Mouse (Mus musculus): Measurements from ENCODE around the gene Onecut1. TPM values are rescaled to one million over a fixed set of nuclear protein-coding genes. Genes with fewer than 3 reads are reported as not detected.

Gene Onecut1
- polyA plus RNA-seq, 1 experiment from 2014 or later: not detected

DNA sequence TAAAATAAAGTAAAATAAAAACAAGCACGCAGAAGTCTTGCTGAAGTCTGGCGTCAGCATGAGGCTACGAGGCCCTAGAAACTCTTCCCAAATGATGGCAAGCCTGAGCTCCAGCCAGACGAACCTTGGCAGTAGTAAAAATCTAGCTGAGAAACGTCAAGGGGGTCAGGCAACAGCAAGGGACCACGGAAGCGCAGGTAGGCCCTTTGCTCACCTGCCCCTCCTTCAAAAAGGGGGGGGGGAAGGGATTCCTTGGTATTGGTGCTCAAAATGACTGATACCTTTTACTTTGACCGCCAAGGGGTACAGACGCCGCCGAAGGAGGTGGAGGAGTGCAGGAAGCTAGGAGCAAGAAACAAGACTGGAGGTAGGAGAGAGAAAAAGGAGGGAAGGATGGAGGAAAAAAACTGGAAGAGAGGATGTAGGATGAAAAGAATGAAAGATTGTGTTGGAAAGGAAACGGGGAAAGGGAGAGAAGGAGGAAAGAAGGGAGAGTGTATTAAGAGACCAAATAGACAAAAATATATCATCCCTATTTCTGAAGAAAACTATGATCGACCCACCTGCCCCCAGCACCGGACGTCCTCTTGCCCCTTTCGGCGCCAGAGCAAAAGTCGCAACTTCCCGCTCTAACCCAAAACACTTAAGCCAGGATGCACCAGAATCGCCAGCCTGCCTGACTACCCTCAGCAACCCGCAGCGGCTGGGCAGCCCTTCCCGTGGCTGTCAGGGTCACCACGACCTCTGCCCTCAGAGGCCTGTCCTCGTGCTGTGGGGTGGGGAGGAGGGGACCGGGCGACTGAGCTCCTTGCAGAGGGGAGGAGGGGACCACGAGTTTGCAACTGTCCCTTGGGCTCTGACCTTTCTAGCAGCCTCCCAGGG is 8.3 kb upstream of the Onecut1 start:
- DNase-seq (ENCODE audit: low spot score): no peak
- no peak for ATAC-seq (replicated peaks; ENCODE audit: low FRiP score, low read depth)
- peaks cover 95% of the 10 kb centered on the region for H3K27me3 ChIP-seq (ENCODE audit: insufficient read depth, low read length)
- TF ChIP-seq CTCF (IDR thresholded peaks at IDR 0.05; ENCODE audit: low read depth): no peak
- H3K36me3 ChIP-seq (ENCODE audit: insufficient read depth, low read length): no peaks in the 10 kb centered on the region
- no peak overlapping the region for H3K4me2 ChIP-seq (ENCODE audit: low read length)
- H3K4me3 ChIP-seq (replicated peaks; ENCODE audit: low read depth, low read length): no peak overlapping the region
- H3K9me3 ChIP-seq (replicated peaks; ENCODE audit: low read length): no peaks in the 10 kb centered on the region
- peaks cover 4% of the 10 kb centered on the region; the same call in 1 of the 2 replicates for H3K4me1 ChIP-seq (replicated peaks; ENCODE audit: insufficient read depth, low read length)
- H3K27ac ChIP-seq: no peak overlapping the region
- 1% methylated on average over 28 of the region's 28 CpGs for WGBS
- H3K9ac ChIP-seq (ENCODE audit: low read depth, low read length): no peak overlapping the region

DNA sequence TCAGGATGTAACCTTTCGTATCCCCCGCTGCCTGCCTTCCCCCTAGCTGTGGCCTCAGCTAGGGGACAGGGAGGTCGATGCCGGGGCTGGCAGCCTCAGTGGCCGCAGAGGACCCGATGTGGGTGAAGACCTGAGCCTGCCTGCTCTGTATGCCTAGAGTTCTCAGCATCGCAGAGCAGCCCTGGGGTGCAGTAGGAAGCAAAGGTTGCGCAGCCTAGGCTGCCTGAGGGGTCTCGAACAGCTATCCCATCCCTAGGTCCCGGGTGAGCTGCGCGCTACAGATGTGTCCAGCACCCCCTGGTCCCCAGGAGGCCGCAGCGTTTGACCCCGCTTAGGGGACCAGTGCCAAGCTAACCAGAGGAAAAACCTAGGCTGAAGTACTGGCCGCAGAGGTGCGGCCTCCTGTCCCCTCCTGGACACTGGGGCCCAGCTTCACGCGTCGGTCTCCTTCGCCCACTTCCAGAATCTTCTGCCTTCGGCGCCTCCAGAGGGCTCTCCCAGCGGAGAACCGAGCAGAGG is 7.6 kb upstream of the Onecut1 start:
- no peak overlapping the region for H3K4me3 ChIP-seq (replicated peaks; ENCODE audit: low read depth, low read length)
- ATAC-seq (replicated peaks; ENCODE audit: low FRiP score, low read depth): no peak
- peaks cover 3% of the 10 kb centered on the region; the same call in 1 of the 2 replicates for H3K4me1 ChIP-seq (replicated peaks; ENCODE audit: insufficient read depth, low read length)
- WGBS: 2% methylated on average over 25 of the region's 25 CpGs
- H3K9me3 ChIP-seq (replicated peaks; ENCODE audit: low read length): no peaks in the 10 kb centered on the region
- no peak for DNase-seq (ENCODE audit: low spot score)
- no peak overlapping the region for H3K9ac ChIP-seq (ENCODE audit: low read depth, low read length)
- no peak overlapping the region for H3K27ac ChIP-seq
- TF ChIP-seq CTCF (IDR thresholded peaks at IDR 0.05; ENCODE audit: low read depth): no peak
- peaks cover 95% of the 10 kb centered on the region for H3K27me3 ChIP-seq (ENCODE audit: insufficient read depth, low read length)
- H3K36me3 ChIP-seq (ENCODE audit: insufficient read depth, low read length): no peaks in the 10 kb centered on the region
- H3K4me2 ChIP-seq (ENCODE audit: low read length): no peak overlapping the region

DNA sequence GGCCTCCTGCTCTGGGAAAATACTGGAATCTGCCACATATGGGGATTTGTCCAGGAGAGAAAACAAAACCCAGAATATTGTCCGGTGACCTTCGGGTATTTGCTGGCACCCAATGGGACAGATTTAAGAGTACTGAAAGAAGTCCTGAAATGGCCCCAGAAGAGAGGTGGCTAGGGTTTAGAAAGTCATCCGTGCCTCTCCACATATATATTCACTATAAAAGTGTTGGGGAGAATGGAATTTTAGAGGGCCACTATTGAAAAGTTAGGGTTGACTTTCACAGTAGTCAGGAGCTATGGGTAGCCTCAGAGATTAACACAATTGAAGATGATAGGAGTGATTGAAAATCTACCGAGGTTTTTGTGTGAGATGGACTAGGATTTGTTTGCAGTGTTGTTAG is 6.3 kb upstream of the Onecut1 start:
- no peak for TF ChIP-seq CTCF (IDR thresholded peaks at IDR 0.05; ENCODE audit: low read depth)
- DNase-seq (ENCODE audit: low spot score) (no peak), ATAC-seq (replicated peaks; ENCODE audit: low FRiP score, low read depth) (no peak)
- Histone ChIP-seq H3K27ac (no peak overlapping the region), H3K27me3 (ENCODE audit: insufficient read depth, low read length) (peaks cover 93% of the 10 kb centered on the region), H3K9me3 (replicated peaks; ENCODE audit: low read length) (no peaks in the 10 kb centered on the region), H3K36me3 (ENCODE audit: insufficient read depth, low read length) (no peaks in the 10 kb centered on the region), H3K9ac (ENCODE audit: low read depth, low read length) (no peak overlapping the region), H3K4me2 (ENCODE audit: low read length) (no peak overlapping the region), H3K4me1 (replicated peaks; ENCODE audit: insufficient read depth, low read length) (no peaks in the 10 kb centered on the region), H3K4me3 (replicated peaks; ENCODE audit: low read depth, low read length) (no peak overlapping the region)
- WGBS: 5% methylated on average over 4 of the region's 4 CpGs

DNA sequence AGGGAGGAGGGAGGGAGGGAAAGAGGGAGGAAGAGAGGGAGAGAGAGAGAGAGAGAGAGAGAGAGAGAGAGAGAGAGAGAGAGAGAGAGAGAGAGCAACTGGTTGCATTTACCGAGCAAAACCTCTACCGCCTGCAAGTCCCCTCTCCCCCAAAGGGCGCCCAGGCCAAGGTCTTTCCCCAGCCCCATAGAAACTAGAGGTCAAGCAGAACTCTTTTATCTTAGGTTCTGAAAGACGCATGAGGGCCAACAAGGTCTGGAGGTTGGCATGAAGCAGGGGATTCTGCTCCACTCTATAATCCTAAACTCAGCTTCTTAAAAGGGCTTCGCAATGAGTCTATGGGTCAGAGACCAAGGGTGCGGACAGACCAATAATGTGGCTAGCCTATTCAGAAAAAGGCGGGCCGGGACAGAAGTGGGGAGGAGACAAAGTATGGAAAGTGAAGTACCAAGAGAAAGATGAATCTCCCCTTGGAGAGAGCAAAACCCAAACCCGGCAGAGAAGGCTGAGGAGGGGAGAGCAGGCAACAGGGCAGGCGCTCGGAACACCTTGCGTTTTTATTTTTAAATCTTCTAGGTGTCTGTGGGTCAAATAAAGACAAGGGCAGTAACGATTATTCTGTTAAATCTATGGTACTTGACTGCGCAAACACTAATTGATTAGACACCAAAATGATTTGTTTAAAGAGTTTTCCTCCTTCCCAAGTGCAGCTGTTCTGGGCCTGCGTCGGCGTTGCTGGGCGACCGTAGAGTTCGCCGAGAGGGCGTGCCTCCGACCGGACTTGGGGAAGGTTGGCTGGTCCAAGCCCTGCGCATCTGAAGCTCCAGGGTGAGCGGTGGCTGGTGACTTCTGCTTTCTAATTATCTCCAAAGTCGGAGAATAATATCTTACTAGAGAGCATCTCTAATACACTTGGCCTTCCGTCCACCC is 4.9 kb upstream of the Onecut1 start:
- H3K27me3 ChIP-seq (ENCODE audit: insufficient read depth, low read length): peaks cover 93% of the 10 kb centered on the region
- no peak overlapping the region for H3K9ac ChIP-seq (ENCODE audit: low read depth, low read length)
- TF ChIP-seq CTCF (IDR thresholded peaks at IDR 0.05; ENCODE audit: low read depth): no peak
- DNase-seq (ENCODE audit: low spot score) (no peak), ATAC-seq (replicated peaks; ENCODE audit: low FRiP score, low read depth) (no peak)
- no peaks in the 10 kb centered on the region for H3K9me3 ChIP-seq (replicated peaks; ENCODE audit: low read length)
- H3K4me1 ChIP-seq (replicated peaks; ENCODE audit: insufficient read depth, low read length): 0 out of 2 replicates have a peak, but pooled peaks cover 6% of the 10 kb centered on the region
- no peak overlapping the region for H3K27ac ChIP-seq
- H3K4me3 ChIP-seq (replicated peaks; ENCODE audit: low read depth, low read length): no peak overlapping the region
- H3K36me3 ChIP-seq (ENCODE audit: insufficient read depth, low read length): no peaks in the 10 kb centered on the region
- WGBS: 1% methylated on average over 28 of the region's 28 CpGs
- no peak overlapping the region for H3K4me2 ChIP-seq (ENCODE audit: low read length)

DNA sequence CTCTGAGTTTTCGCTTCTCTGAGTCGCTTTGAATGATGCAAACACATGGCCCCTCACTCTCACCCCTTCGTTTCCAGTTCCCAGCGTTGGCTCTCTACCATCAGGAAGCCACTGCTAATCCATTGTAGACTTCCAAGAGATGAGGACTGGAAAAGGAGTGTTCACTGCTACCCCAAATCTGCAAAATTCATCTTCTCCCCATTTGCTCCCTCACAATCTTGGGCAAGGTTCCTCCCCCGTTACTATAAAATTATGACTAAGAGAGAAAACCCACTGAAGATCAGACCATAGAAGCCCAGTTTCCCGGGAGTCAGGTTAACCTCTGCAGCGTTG is 4.2 kb upstream of the Onecut1 start:
- H3K4me2 ChIP-seq (ENCODE audit: low read length): no peak overlapping the region
- H3K9ac ChIP-seq (ENCODE audit: low read depth, low read length): no peak overlapping the region
- 2% methylated on average over 7 of the region's 7 CpGs for WGBS
- no peak overlapping the region for H3K4me3 ChIP-seq (replicated peaks; ENCODE audit: low read depth, low read length)
- ATAC-seq (replicated peaks; ENCODE audit: low FRiP score, low read depth): no peak
- H3K36me3 ChIP-seq (ENCODE audit: insufficient read depth, low read length): no peaks in the 10 kb centered on the region
- H3K9me3 ChIP-seq (replicated peaks; ENCODE audit: low read length): no peaks in the 10 kb centered on the region
- no peak for DNase-seq (ENCODE audit: low spot score)
- H3K27me3 ChIP-seq (ENCODE audit: insufficient read depth, low read length): peaks cover 93% of the 10 kb centered on the region
- H3K4me1 ChIP-seq (replicated peaks; ENCODE audit: insufficient read depth, low read length): 0 out of 2 replicates have a peak, but pooled peaks cover 11% of the 10 kb centered on the region
- no peak overlapping the region for H3K27ac ChIP-seq
- no peak for TF ChIP-seq CTCF (IDR thresholded peaks at IDR 0.05; ENCODE audit: low read depth)

DNA sequence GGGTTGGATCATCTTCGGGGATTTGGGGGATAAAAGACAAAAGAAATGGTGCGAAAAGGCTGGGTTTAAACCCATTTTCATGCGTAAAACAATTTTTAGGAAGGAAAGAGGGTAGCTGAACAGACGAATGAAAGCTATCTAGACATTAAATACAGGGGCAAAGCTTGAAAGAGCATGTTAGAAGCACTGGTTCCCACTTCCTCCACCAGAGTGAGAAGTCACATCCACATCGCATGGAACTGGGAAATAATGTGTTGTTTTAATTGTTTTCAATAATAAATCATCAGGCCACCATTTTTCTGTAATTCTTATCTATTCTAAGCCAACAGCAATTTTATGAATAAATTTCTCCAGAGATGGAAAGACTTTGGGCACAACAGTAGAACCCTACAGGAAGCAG is 3.6 kb upstream of the Onecut1 start:
- H3K27me3 ChIP-seq (ENCODE audit: insufficient read depth, low read length): peaks cover 93% of the 10 kb centered on the region
- TF ChIP-seq CTCF (IDR thresholded peaks at IDR 0.05; ENCODE audit: low read depth): no peak
- ATAC-seq (replicated peaks; ENCODE audit: low FRiP score, low read depth) (no peak), DNase-seq (ENCODE audit: low spot score) (no peak)
- H3K4me1 ChIP-seq (replicated peaks; ENCODE audit: insufficient read depth, low read length): 0 out of 2 replicates have a peak, but pooled peaks cover 16% of the 10 kb centered on the region
- no peak overlapping the region for H3K9ac ChIP-seq (ENCODE audit: low read depth, low read length)
- H3K4me2 ChIP-seq (ENCODE audit: low read length): no peak overlapping the region
- no peaks in the 10 kb centered on the region for H3K36me3 ChIP-seq (ENCODE audit: insufficient read depth, low read length)
- H3K4me3 ChIP-seq (replicated peaks; ENCODE audit: low read depth, low read length): no peak overlapping the region
- 6% methylated on average over 5 of the region's 5 CpGs for WGBS
- H3K9me3 ChIP-seq (replicated peaks; ENCODE audit: low read length): no peaks in the 10 kb centered on the region
- H3K27ac ChIP-seq: no peak overlapping the region

All from kidney, postnatal 0 days (tissue).